Mouse (Mus musculus) right cerebral cortex, postnatal 4 days (tissue): ENCODE measurements around the gene Lcp1.

Experiments used
- DNase-seq: peaks from one replicate; pipeline ENCODE4 v3.0.0-alpha.2; 2022

Gene Lcp1

DNA sequence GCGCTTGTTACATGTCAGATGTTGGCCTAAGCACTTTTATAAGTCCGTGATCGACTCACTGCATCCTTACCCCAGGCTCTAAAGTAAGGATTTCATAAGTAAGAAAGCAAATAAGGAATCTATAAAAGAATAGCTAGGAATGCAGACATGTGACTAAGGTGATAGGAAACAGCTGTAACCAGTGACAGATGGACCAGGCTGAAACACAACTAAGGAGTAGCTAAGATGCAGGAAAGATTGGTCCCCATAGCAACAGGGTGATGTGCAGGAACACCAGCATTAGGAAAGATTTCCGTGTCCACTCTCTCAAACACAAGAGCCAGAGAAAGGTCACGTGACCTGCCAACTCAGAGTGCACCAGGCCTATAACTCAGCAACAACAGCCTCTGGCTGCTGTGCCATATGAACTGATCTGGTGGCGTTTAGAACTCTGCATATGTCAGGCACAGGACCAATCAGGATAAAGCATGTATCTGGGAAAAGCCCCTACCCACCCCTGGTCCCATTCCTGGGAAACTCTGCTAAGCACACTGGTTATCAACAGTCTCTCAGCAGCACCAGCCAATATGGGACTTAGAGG is 77.8 kb downstream of the Lcp1 start:
- no peak for DNase-seq

DNA sequence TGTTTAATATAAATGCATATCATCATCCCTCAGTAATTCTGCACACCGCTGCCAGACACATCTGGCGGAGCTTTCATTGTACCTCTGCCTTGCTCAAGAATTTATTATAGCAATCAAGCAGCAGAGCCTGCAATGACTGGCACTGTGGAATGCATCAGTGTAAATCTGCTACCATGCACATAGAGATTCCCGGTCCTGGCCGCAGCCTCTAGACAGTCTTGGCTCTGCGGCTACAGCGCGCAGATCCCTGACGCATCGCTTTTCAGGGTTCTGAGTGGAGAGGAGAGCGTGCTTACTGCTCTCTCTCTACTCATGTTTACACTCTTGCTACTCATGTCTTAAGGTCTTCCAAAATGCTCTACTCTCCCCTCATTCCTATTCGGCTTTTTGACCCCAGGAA is 82.9 kb downstream of the Lcp1 start:
- no peak for DNase-seq

DNA sequence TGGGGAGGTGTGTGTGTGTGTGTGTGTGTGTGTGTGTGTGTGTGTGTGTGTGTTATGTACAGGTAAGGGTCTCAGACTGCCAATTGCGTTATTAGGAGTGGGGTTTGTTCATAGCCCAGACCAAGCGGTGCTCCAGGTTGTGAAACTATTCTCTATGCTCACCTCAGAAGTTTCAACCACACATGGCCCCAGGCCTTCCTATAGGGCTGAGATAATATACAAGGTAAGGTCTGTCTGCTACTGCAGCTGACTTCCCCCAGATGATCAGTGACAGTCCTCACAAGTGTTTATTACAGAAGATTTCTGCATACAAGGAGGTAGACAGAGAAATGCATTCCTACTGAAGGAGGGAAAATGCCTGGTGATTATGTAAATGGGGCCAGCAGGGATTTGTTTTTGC is 87.9 kb downstream of the Lcp1 start:
- DNase-seq: no peak

DNA sequence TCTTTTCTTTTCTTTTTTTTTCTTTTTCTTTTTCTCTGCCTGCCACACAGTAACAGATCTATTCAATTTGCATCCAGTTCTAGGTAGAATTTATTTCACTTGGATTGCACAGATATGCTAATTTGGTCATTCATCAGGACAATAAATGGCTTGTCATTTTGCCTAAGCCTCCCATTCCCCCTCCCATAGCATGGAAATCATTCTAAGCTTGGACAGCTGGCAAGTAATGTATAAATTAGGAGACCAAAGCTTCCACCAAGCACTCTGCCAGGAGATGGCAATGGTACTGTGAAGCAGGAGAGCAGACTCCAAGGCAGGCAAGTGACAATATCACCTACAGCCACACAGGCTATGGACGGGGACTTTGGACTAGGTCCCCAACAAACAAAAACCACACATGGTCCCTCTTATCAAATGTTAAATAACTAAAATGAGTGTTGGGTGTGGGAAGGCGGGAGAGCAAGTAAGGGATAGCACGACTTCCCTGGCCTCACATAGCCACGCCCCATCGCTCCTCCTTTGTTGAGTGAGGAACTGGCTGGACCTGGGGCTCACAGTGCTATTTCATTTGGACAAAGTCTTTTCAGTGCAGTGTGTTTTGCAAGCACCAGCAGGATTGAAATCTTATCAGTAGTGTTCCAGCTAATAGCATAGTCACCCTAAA is 88.5 kb downstream of the Lcp1 start:
- DNase-seq: no peak

DNA sequence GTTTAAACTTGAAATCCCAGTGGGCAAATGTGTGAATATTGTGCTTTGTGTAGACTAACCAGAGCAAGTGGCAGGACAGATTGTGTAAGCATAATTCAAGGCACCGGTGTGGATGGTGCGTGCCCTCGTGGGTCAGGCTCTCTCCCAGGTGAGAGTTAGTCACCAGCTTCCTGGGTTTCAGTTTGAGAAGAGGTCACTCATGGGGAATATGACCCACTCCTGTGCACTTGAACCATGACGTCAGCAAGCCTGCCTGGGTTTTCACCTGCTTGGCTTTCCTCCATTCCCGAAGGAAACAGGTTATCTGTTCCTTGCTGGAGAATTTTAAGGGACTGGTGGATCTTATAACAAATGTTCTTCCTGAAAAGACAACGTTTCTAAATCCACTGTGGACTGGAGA is 91.5 kb downstream of the Lcp1 start:
- DNase-seq: no peak

DNA sequence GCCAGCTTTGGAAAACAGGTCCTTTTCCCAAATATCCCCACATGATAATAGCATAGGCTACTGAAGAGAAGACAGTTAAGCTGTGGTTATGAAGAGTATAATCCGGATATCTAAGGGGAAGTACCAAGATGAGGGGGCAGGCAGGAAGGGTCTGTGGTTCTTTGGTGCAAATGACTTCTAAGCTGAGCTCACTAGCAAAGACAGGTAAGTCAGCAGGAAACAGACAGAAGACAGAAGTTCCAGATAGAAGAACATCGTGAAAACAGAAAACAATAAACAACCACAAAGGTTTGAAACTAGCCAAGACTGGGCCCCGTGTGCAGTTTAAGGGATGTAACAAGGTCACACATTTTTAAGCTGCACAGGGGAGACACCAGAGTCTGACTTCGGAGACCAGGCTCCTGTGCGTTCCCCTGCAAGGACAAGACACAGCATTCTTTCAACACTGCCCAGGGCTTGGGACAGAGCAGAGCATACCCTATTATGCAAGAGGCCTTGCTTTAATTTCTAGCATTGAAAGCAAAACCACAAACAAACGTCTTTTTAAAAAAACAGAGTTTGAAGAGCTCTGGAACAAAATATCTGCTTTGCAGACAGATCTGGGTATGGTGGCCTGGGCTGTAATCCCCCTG is 96.7 kb downstream of the Lcp1 start:
- DNase-seq: no peak

DNA sequence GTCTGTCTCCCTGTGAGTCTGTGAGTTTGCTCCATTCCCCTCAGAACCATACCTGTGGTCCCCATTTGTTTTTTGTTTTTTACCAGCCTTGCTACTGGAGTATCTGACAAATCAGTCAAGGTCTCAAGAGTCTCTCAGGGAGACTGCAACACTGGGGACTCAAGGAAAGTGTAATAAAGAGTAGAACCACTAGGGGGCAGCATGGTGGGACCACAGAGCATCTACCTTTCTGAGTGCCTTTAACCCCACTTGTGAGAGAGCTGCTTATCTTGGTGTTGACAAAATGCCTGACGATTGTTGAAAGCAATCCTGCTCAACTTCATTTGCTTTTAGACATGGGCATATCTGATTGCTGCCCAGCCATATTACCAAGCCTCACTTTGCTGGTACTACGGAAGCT is 98.9 kb downstream of the Lcp1 start:
- DNase-seq: no peak

DNA sequence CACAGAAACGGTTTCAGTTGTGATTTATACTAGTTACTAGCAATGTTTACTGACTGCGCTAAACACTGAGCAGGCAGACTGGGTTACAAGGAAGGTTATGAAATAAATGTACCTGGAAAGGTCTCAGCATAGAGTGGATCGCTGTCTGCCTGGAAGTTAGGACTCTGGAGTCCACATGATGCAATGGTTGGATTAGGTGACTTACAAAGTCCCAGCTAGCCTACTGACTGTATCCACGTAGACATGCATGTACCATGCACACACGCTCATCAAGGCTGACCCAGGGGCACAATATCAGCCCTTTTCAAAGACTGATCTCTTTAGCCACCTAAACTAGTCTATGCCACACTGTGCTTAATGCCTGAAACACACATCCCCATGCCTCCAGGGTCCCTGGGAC is 102.2 kb downstream of the Lcp1 start:
- DNase-seq: no peak

DNA sequence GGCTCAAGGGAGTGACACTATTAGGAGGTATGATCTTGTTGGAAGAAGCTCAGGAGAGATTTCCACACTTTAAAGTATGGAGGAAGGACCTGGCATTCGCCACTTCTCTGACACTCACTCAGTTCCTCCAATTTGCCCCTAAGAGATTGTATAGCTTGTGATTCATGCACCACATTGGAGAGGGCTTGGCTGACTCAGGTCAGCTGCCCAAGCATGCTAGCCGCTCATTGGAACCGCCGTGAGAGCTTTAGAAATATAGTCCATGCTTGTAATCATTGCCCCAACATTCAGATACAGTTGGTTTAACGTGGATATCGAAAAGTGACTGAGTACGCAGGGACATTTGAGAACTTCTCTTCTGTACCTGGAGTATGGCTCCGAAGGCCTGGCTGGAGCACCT is 104.7 kb downstream of the Lcp1 start:
- no peak for DNase-seq

DNA sequence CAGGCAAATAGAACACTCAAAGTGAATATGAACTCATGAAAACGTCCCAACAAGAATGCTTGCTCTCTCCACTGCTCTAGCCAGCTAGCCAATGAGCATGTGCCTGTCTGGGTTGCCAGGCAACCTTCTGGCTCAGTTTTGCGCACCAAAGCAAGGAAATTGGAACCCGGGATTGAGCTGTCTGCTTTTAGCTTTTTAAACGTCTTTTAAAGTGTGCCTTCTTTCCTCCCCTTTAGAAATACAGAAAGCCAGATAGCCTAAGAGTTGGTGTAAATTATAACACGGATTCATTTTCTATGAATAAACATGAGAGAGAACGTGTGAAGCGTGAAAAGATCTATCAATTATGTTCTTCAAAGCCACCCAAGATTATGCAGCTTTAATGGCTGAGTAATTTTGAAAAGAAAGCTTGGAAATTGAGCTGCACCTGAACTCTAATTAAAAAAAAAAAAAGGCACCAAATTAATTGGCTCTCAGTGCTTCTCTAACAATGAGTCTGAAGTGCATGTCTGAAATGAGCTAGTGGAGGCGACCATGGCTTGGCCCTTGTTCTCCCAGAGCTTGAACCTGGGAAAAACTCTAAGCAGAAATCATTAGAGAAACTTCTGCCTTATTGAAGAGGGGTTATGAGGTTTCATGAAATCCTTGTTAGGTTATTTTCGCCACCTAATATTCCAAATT is 105.2 kb downstream of the Lcp1 start:
- DNase-seq: peak; percentile 49

DNA sequence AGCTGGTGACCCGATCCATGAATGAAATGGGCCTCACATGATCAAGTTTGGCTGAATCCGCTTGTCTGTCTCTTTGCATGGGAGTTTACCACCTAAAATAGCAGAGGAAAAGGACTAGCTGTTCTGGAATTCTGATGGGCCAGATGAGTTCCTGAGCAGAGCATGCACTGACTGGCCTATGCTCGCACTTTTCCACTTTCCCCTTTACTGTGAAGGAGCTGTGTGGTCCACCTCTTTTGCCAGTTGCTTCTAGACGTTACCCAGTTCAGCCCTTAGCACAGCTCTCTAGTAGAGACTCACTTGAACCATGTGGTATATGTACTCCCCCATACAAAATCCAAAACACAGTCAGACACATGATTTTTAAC is 105.7 kb downstream of the Lcp1 start:
- no peak for DNase-seq

DNA sequence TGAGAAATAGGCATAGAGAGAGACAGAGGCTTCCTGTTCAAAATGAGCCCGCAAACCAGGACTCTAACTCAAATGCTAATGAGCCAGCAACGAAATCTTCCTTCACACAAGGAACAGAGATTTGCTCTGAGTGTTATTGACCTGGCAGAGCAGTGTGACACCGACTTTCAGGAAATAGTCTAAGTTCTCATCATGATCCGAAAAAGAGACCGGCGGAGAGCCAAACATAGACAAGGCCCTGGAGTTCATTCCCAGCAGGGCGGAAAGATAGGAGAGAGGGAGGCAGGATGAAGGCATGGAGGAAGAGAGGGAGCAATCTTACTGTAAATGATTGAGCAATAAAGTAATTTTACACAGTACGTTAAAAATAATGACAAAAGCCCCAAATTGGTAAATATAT is 106.2 kb downstream of the Lcp1 start:
- no peak for DNase-seq

DNA sequence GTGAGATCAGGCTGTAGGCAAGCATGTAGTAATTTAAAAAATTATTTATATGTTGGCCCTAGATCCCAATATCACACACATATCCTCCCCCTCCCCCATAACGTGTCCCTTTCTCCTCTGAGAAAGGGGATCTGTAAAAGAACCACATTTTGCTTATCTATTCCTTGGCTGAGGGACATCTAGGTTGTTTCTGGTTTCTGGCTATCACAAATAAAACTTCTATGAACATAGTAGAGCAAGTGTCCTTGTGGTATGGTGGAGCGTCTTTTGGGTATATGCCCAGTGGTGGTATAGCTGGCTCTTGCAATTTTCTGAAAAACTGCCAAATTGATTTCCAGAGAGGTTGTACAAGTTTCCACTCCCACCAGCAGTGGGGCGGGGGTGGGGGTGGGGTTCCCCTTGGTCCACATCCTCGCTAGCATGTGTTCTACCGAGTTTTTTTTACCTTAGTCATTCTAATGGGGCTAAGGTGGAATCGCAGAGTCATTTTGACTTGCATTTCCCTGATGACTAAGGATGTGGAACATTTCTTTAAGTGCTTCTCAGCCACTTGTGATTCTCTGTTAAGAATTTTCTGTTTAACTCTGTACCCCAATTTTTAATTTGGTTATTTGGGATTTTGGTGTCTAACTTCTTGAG is 107.3 kb downstream of the Lcp1 start:
- DNase-seq: no peak

DNA sequence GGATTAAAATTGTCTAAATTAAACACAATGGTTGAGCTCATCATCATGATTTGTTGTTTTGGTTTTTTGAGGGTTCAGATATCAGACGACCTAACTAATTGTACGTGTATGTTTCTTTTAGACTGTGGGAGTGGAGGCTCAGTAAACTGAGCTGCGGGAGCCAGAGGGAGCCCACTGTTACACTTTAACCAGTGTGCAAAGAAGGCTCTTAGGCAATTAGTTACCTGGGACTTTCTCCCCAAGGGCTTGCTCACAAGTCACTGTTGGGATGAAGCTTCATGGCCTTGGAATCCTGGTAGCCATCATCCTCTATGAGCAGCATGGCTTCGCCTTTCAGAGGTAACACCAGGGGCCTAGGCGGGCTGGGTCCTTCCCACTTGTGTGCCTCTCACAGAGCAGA is 111.2 kb downstream of the Lcp1 start, which contains the start of gene Cpb2:
TSS of gene Cpb2 (plus strand) at position 201 of the 400 bp plus-strand sequence.
- DNase-seq: no peak

DNA sequence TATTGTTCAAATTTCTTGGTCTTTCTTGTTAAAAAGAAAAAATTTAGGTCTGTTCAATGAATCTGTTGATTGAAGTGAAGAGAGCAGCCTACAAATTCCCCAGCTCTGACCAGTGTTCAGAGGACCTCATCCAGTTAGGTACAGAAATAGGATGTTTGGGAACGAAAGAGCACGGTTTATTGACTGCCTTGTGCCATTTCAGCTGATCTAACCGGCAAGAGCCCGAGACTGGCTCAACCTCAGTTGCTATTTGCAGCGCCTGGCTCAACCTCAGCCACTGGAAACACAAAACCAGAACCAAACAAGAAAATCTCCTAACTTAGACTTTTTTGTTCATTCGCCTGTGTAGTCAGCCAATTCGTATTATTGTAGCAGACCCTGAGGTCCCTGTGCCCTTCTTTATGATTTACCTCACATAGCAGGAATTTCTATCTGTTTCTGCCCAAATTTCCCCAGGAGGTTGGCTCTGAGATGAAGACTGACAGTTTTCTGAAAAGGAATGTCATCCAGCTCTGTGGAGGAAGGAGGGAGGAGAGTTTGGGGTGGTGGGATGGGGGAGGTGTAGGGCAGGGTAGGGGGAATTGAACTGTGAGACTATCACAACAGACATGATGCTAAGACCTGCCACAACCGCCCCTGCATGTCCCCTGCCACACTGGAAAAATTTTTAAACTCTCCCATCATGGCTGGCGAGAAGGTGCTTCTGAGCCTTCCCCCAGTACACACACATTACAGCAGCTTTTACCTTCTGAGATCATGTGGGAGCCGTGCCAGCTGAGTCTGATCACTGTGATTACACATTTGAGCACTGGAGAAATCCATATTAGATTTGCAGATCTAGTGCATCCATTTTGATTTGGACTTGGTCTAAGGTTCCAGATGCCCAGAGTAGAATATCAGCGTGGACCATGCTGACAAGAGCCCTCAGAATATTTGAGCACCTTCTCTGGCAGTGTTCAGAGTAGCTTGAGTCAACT is 115.4 kb downstream of the Lcp1 start:
- peak; percentile 13 for DNase-seq

DNA sequence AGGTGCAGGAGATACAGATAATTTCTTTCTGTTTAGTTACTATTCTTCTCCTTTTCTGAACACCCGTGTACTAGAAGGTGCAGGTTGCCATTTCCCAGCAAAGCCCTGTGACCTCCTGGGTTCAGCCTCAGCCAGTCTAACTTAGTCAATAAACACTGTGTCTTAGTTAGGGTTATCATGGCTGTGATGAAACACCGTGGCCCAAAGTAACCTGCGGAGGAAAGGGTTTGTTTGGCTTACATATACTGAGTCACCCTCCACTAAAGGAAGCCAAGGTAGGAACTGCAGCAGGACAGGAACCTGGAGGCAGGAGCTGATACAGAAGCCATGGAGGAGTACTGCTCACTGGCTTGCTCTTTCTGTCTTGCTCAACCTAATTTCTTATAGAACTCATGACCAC is 119.5 kb downstream of the Lcp1 start:
- no peak for DNase-seq

DNA sequence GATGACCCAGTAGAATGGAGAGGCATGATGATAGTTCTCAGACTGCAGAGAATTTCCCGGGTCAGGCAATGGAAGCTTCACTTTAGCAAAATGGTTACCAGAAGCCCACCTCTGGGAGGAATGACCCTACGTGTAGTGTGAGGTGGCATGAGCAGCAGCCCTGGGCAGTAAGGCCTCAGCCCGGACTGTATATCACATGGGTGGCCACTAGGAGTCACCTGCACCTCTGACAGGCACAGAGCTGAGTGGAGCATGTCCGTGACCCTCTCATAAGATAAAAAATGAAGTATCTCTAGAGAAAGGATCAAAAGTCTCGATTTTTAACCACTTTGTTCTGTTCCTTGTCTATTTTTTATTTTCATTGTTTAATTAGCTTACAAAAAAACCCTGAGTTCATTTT is 125.6 kb downstream of the Lcp1 start:
- no peak for DNase-seq

DNA sequence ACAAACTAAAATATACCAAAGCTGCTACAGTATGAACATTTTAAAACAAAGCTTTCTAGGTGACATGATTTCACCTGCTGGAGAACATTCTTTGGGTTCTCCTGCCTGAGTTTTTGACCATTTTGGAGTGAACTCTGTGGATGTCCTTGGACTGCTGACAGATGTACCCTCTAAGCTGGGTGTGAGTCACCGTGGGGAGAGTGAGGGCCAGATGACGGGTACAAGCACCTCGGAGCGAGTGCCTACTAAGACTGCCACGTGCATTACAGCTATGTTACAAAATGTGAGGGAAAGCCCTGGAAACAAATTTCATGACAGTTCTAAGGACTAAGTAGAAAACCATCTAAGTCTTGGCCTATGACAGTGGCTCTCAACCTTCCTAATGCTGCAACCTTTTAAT is 138.6 kb downstream of the Lcp1 start:
- DNase-seq: no peak

DNA sequence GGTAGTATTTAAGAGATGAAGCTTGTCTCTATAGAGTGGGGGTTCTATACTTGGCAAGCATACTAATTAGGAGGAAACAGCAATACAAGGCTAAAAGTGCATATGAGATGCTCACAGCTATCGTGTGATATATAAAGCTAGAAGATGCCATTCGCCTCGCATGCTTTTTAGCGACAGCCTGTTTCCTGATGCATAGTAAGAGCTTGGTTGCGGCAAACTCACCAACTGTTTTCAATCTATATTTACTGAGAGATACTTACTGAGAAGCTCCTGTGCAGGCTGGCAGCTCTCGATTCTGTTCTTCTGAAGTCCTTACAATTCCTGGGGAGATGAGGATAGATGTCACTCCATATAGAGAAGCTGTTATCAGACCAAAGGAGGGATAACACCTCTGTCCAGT is 148.8 kb downstream of the Lcp1 start:
- peak; percentile 15 for DNase-seq

DNA sequence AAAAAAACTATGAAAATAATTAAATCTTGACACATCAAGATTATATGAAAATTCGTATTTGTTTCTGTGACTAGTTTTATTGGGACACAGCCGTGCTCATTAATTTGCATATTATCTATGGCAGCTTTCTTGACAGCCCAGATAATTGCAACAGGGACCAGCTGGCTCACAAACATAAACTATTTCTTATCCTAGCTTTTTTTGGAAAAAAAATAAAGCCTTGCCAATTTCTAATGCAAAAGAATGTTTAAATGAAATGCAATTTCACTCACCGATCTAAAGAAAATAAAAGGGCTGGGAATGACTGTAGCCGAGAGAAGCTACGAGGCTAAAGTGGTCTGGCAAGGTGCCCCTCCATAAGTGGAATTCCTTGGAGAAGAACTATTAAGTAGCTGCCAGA is 149.5 kb downstream of the Lcp1 start:
- no peak for DNase-seq
